Mouse (Mus musculus) hindbrain, embryonic 13.5 days (tissue): ENCODE data around the gene Bahcc1. TPM values are rescaled to one million over a fixed set of nuclear protein-coding genes. Genes with fewer than 3 reads are reported as not detected.

Source experiments
- ATAC-seq: fragments of 200-750 bp; cut with Nextera tagmentation; 2 replicates; pipeline ENCODE4 v1.8.0; 2017; ENCODE audit warnings: moderate TSS enrichment; ENCODE audit not compliant: low FRiP score
- H3K27ac ChIP-seq: fragments of 300-500 bp; sonication (generic); 2 replicates; pipeline ENCODE4 v1.5.1; 2015; ENCODE audit warnings: inconsistent platforms, mild to moderate bottlenecking, moderate library complexity
- H3K27me3 ChIP-seq: fragments of 300-500 bp; sonication (generic); 2 replicates; pipeline ENCODE4 v1.6.1; 2015; ENCODE audit warnings: mild to moderate bottlenecking, inconsistent platforms
- H3K36me3 ChIP-seq: fragments of 300-500 bp; sonication (generic); 2 replicates; pipeline ENCODE4 v1.6.1; 2015; ENCODE audit warnings: mild to moderate bottlenecking, inconsistent platforms
- H3K4me1 ChIP-seq: fragments of 300-500 bp; sonication (generic); replicated peaks from 2 replicates; pipeline ENCODE4 v1.6.1; 2015; ENCODE audit warnings: inconsistent platforms
- H3K4me2 ChIP-seq: fragments of 300-500 bp; sonication (generic); 2 replicates; pipeline ENCODE4 v1.6.1; 2015; ENCODE audit warnings: inconsistent platforms, mild to moderate bottlenecking, moderate library complexity
- H3K4me3 ChIP-seq: fragments of 300-500 bp; sonication (generic); 2 replicates; pipeline ENCODE4 v1.5.1; 2015; ENCODE audit warnings: mild to moderate bottlenecking, inconsistent platforms
- H3K9ac ChIP-seq: fragments of 300-500 bp; sonication (generic); 2 replicates; pipeline ENCODE4 v1.6.1; 2015; ENCODE audit warnings: mild to moderate bottlenecking, inconsistent platforms
- H3K9me3 ChIP-seq: fragments of 300-500 bp; sonication (generic); 2 replicates; pipeline ENCODE4 v1.6.1; 2016; ENCODE audit warnings: inconsistent platforms
- WGBS: fragments of 180-500 bp; shearing (Covaris S2); methylation state at CpG from one replicate; pipeline ENCODE4 v1.1.7; 2015; 5-methylcytosine and 5-hydroxymethylcytosine counted together
- polyA plus RNA-seq: library from polyadenylated mRNA; unstranded; fragments of >200 nt; fragmentation: Nextera tagmentation; extraction: Ambion mirVana; gene quantifications from 2 replicates; pipeline ENCODE4 v1.2.1, GENCODE M21; 2015

Bahcc1 gene
- polyA plus RNA-seq, 1 experiment from 2014 or later = 13.6 TPM

DNA sequence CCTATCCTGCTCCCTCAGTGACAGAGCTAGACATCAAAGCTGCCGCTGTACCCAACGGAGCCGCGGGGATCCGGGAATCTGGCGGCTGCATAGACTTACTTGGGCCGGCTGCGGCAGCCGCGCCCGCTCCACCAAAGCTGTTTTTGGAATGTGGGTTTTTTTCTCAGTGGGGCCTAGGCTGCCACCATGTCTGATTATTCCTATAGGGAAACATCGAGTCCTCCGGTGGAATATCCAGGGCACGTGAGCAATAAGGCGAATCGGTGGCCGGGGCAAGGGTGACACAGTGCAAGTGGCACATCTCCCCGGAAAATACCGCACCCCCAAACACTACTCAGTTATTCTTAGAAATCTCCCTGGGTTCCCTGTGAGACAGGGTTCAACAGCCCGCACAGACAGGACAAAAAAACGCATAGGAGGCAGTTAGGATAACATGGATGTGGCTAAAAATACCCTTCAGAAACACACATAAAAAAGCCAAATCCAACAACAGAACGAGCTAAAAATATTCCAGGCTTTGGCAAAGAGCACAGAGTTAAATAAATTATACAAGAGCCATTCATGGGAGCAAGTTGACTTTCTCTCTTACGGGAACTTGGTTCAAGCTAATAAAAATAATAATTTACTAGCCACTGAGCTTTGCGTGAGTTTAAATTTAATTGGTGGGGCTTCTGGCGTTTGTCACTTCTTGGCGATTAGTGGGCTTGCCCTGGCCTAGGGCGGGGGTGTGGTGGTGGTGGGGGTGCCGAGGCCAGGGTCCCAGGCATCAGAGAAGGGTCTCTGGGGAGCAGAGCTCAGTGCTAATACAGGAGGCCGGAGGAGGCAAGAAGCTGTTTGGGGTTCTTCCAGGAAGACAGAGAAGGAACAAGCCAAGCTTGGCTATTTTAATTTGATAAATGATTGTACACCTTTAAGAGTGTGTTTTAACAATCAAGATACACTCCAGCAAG is 8.5 kb downstream of the Bahcc1 start:
- Histone ChIP-seq H3K4me3 (peak overlapping the region; percentile 95), H3K36me3 (peaks cover 8% of the 10 kb centered on the region), H3K4me1 (peaks cover 78% of the 10 kb centered on the region), H3K27me3 (no peaks in the 10 kb centered on the region), H3K4me2 (peak overlapping the region; percentile 99), H3K9ac (peak overlapping the region; percentile 100), H3K27ac (peak overlapping the region; percentile 100), H3K9me3 (no peaks in the 10 kb centered on the region)
- 12% methylated on average over 29 of the region's 29 CpGs for WGBS
- no peak for ATAC-seq

DNA sequence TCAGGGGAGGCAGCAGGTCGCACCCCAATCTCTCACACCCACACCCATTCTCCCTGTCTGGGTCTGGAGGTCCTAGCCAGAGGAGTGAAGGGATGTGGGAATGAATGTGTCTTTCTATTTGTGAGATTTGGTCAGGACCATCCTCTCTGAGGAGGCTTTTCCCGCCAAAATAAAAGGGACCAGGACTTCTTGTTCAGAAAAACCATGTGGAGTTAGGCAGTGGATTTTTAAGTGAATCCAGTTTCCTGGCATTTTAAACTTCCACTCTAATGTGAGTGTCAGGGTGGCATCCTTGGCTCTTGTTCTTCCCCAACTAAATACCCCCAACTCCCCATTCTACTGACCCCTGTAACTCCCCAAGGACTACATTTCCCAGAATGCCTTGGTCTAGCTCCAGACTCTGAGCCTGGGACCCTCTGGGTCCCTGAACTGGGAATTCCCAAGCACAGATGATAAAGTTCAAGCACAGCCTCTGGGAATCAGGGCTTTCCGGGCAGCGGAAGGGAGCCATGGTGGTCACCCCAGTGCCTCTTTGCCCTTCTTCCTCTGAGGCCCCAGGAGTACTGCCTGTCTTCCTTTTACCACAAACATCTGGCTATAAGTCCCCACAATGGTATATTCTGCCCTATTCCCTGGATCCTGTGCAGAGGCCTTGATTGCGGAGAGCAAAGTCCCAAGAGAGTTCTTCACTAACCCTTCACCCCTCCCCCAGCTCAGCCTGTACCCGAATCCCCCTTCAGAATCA is 9.4 kb downstream of the Bahcc1 start:
- peak overlapping the region; percentile 95 for H3K4me3 ChIP-seq

DNA sequence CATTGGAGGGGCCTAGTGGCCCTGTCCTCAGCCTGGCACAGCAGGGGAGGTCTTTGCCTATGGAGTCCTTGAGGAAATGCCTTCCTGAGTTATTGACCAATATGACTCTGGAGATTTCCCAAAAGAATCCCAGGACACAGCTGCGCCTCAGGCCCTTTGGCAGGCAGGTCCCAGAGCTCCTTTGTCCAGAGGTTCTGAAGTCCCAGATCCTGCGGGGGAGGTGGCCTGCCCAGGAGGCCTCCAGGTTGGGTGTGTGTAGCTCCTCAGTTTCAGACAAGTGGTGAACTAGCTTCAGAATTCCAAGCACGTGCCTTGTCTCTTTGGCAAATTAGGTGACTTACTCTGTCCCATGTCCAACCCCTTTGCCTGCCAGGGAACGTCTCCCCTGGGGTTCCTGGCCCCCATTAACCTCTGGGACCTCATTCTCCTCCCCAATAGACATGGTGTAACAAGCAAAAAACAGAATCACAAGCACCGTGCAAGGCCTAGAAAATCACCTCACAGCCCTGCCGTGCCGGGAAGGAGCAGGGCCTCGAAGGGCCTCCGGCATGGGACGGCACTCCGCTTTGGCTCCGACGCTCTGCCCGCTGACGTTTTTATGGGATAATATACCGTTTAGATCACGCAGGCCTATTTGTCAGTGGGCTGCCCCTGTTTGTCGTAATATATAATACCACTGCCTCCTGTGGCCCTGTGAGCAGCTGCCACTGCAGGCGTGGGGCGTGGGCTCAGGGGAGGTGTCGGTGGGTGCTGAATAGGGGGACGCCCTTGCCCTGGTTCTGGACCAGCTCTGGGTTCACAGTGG is 10.2 kb downstream of the Bahcc1 start:
- H3K4me3 ChIP-seq = peak overlapping the region; percentile 10

More for the DNA sequence above, 9.4 kb downstream of the Bahcc1 start:
- Histone ChIP-seq H3K4me1 (peaks cover 87% of the 10 kb centered on the region), H3K27me3 (no peaks in the 10 kb centered on the region), H3K27ac (peak overlapping the region; percentile 100), H3K4me2 (peak overlapping the region; percentile 99), H3K9ac (peak overlapping the region; percentile 100), H3K36me3 (peaks cover 5% of the 10 kb centered on the region), H3K9me3 (no peaks in the 10 kb centered on the region)
- 35% methylated on average over 6 of the region's 6 CpGs for WGBS
- no peak for ATAC-seq

DNA sequence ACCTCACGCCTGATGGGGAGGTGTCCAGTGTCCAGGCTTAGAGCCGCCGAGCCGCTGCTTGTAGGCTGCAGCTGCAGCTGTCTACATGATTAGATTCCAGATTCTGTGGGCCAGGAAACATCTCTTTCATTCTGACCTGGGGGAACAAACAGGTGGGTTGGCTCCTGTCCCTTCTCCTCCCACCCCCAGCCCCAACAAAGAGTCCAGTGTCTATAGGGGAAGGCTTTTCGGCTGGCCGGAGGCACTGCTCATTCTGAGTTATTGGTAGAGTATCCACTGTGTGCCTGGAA is 10.7 kb downstream of the Bahcc1 start:
- WGBS = 20% methylated on average over 6 of the region's 6 CpGs
- peak overlapping the region; percentile 10; the same call in 1 of the 2 replicates for H3K4me3 ChIP-seq

More for the DNA sequence above, 10.2 kb downstream of the Bahcc1 start:
- H3K36me3 ChIP-seq = no peaks in the 10 kb centered on the region
- peaks cover 94% of the 10 kb centered on the region for H3K4me1 ChIP-seq
- H3K27ac ChIP-seq = peak overlapping the region; percentile 100
- no peaks in the 10 kb centered on the region for H3K27me3 ChIP-seq
- H3K4me2 ChIP-seq = peak overlapping the region; percentile 99
- ATAC-seq = no peak
- WGBS = 25% methylated on average over 22 of the region's 22 CpGs
- H3K9me3 ChIP-seq = no peaks in the 10 kb centered on the region
- H3K9ac ChIP-seq = peak overlapping the region; percentile 63

DNA sequence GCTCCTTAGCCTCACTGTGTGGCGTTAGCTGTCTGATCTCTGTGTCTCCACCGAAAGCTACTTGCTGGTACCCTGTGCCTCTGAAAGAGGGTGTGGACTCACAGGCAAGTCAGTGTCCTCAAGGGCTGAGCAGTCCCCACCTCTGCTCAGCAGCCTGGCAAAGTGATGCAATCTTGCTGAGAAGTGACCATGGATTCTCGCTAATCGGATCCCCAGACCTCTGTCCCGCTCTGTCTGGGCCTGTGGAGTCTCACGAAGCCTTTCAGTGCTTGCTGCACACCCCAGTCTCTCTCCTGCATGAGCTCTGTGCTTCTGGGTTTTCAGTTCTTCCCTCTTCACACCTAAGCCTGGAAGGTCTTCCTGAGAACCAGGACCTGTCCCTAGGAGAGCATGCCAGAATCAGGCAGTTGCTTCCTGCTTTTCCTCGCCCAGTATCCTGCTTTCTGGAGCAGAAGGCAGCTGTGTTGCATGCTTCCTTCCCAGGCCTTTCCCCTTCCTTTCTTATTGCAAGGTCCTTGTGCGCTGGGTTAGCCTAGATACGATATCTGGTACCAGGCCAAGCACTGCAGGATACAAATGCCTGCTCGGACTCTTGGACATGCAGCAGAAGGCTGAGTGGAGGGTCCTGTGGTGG is 15.5 kb downstream of the Bahcc1 start:
- no peaks in the 10 kb centered on the region for H3K27me3 ChIP-seq
- peaks cover 93% of the 10 kb centered on the region for H3K4me1 ChIP-seq
- no peak overlapping the region for H3K4me2 ChIP-seq
- H3K9me3 ChIP-seq = no peaks in the 10 kb centered on the region
- no peak overlapping the region; the same call in 1 of the 2 replicates for H3K9ac ChIP-seq
- H3K4me3 ChIP-seq = no peak overlapping the region
- 75% methylated on average over 10 of the region's 10 CpGs for WGBS
- H3K36me3 ChIP-seq = no peaks in the 10 kb centered on the region
- H3K27ac ChIP-seq = 0 out of 2 replicates have a peak overlapping the region, but pooled peaks have one; percentile 3
- no peak for ATAC-seq

More for the DNA sequence above, 10.7 kb downstream of the Bahcc1 start:
- Histone ChIP-seq H3K4me2 (peak overlapping the region; percentile 99), H3K4me1 (peaks cover 96% of the 10 kb centered on the region), H3K27ac (peak overlapping the region; percentile 100), H3K9ac (peak overlapping the region; percentile 63), H3K27me3 (no peaks in the 10 kb centered on the region), H3K36me3 (no peaks in the 10 kb centered on the region), H3K9me3 (no peaks in the 10 kb centered on the region)
- no peak for ATAC-seq

DNA sequence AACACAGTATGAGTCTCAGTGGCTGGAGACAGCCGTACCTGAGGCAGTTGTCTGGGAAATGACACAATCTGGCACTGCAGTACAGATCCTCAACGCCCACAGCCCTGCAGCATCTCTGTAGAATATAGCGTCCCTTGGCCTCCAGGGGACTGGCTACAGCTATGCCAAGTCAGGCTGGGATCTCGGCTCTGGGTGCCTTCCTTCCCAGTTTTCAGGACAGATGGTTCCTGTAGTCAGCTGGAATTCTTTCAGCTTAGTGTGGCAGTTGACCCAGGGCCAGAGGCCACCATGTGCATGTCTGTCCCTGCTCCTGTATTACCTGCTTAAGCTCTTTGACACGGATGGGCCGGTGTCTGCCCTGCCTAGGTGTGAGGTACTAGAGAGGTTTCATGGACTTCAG is 16.2 kb downstream of the Bahcc1 start:
- no peak overlapping the region for H3K4me2 ChIP-seq
- no peaks in the 10 kb centered on the region for H3K36me3 ChIP-seq
- WGBS = 85% methylated on average over 6 of the region's 6 CpGs
- no peak for ATAC-seq
- no peaks in the 10 kb centered on the region for H3K9me3 ChIP-seq
- H3K4me1 ChIP-seq = peaks cover 93% of the 10 kb centered on the region
- H3K4me3 ChIP-seq = no peak overlapping the region
- H3K27me3 ChIP-seq = no peaks in the 10 kb centered on the region
- no peak overlapping the region for H3K27ac ChIP-seq
- no peak overlapping the region for H3K9ac ChIP-seq

DNA sequence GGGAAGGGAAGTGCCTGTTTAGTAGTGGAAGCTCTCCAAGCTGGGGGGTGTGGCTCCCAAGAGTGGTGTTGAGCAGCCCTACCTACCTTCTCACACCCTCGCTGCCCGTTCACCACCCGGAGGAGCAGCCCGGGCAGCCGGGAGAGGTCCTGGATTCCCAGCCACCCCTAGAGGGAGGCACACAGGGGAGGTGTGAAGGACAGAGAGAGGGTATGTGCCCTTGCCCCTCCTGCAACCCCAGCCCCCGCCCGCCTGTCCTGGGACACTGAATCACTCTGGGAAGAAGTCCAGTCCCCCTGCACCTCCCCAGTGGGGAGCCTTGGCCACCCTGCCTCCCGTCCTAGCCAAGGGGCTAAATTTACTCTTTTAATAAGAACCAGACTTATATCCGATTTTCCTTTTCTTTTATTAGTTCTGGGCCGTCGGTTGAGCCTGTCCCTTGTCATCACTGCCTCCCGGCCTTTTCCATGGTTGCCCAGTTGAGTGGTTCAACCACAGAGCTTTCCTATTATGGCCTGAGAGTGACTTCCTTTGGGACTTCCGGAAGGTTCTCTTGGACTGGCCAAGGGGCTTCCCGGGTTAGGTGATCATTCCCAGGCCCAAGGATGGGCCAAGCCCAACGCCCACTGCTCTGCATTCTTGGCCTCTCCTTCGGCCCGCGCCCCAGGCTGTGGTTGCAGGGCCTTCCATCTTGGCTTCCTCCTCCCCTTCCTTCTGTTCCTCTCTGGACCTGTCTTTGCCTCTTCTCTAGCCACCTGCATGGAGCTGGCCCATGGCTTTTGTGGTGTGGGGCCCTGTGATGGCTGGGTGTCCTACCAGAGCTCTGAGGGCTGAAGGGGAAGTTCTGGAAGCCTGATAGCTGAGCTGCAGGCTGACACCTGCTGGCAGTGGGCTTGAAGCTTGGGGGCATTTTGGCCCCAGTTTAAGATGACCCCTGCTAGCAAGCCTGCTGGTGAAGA is 18.5 kb downstream of the Bahcc1 start:
- H3K9ac ChIP-seq = peak overlapping the region; percentile 24; the same call in 1 of the 2 replicates
- no peaks in the 10 kb centered on the region for H3K36me3 ChIP-seq
- H3K27me3 ChIP-seq = no peaks in the 10 kb centered on the region
- no peak overlapping the region for H3K27ac ChIP-seq
- H3K4me1 ChIP-seq = peaks cover 95% of the 10 kb centered on the region
- no peak overlapping the region for H3K4me2 ChIP-seq
- WGBS = 81% methylated on average over 18 of the region's 18 CpGs
- H3K4me3 ChIP-seq = no peak overlapping the region
- H3K9me3 ChIP-seq = no peaks in the 10 kb centered on the region
- no peak for ATAC-seq

DNA sequence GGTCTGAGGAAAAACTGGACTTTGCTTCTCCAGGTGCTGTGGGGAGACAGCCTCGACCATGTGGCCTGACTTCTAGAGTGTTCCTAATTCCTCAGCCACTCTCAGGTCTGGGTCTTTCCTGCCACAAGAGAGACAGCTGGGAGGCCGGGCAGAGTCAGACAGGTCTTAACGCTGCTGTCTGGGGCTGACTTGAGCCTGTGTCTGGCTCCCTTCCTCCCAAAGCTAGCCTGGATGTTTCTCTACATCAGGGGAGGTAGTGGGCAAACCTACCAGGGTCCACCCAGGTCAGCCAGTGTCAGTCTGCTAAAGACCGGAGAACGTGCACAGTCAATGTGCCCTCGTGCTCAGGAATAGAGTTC is 19.2 kb downstream of the Bahcc1 start:
- H3K27ac ChIP-seq = no peak overlapping the region
- peaks cover 95% of the 10 kb centered on the region for H3K4me1 ChIP-seq
- H3K27me3 ChIP-seq = no peaks in the 10 kb centered on the region
- ATAC-seq = no peak
- WGBS = 55% methylated on average over 6 of the region's 6 CpGs
- H3K9ac ChIP-seq = 0 out of 2 replicates have a peak overlapping the region, but pooled peaks have one; percentile 13
- no peaks in the 10 kb centered on the region for H3K9me3 ChIP-seq
- H3K4me2 ChIP-seq = no peak overlapping the region
- H3K36me3 ChIP-seq = no peaks in the 10 kb centered on the region
- H3K4me3 ChIP-seq = no peak overlapping the region

DNA sequence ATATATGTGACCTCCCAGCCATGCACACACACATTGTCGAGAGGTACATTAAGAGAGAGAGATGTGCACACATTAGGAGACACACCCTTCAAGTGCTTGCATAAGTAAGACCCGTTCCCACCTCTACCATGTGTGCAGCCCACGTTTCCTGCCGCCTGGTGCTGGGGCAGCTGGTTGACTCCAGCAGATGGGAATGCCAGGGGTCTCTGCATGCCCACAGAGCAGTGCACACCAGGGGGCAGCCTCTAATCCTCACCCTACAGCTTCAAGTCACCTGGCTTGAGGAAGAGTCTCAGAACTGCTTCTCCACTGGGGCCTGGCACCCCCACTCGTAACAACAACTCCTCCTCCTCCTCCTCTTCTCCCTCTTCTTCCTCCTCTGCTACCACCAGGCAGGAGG is 19.7 kb downstream of the Bahcc1 start:
- Histone ChIP-seq H3K4me1 (peaks cover 95% of the 10 kb centered on the region), H3K4me3 (no peak overlapping the region), H3K27me3 (no peaks in the 10 kb centered on the region), H3K9me3 (no peaks in the 10 kb centered on the region), H3K9ac (peak overlapping the region; percentile 43; the same call in 1 of the 2 replicates), H3K4me2 (no peak overlapping the region), H3K27ac (0 out of 2 replicates have a peak overlapping the region, but pooled peaks have one; percentile 35), H3K36me3 (no peaks in the 10 kb centered on the region)
- 31% methylated on average over 5 of the region's 5 CpGs for WGBS
- ATAC-seq = no peak

DNA sequence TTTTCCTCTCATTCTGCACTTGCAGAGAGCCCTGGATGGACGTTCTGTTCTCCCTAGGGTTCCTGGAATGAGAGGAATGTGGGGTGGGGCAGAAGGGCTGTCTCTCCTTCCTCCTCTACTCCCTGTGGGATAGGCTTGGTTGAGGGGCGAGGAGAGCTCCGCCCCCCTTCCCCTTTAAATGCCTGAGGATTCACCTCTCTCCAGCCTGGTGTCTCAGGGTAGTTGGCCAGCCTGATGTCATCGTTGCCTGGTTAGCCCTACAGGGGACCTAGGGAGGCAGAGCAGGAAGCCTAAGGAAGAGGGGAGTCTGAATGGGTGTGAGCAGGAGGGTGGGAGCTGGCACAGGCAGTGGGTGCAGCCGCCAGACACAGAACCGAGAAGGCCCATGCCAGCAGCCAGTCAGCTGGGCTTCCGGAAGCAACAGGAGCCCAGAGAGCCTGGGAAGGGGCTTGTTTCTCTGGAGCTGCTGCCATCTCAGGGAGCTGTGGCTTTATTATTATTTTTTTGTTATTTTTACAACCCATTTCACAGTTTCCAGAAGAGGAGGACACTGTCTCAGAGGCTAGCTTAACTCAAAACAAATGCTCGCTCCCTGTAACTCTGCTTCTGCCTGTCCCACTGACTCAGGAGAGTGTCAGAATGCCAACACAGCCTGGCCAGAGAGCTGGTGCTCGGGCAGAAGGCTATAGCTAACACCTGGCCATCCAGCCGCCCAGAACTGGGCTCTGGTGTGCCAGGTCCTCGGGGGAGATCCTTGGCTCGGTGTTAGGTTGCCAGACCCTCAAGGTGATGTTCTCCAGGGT is 20.3 kb downstream of the Bahcc1 start:
- Histone ChIP-seq H3K27ac (0 out of 2 replicates have a peak overlapping the region, but pooled peaks have one; percentile 35), H3K4me3 (no peak overlapping the region)
- ATAC-seq = no peak

More for the DNA sequence above, 20.3 kb downstream of the Bahcc1 start:
- H3K36me3 ChIP-seq = no peaks in the 10 kb centered on the region
- H3K9me3 ChIP-seq = no peaks in the 10 kb centered on the region
- peaks cover 96% of the 10 kb centered on the region for H3K4me1 ChIP-seq
- H3K4me2 ChIP-seq = no peak overlapping the region
- H3K27me3 ChIP-seq = no peaks in the 10 kb centered on the region
- 53% methylated on average over 12 of the region's 12 CpGs for WGBS
- 0 out of 2 replicates have a peak overlapping the region, but pooled peaks have one; percentile 43 for H3K9ac ChIP-seq
